Mouse (Mus musculus): ENCODE data around the gene Jup. TPM values are rescaled to one million over a fixed set of nuclear protein-coding genes. Genes with fewer than 3 reads are reported as not detected.

The Jup gene
- polyA plus RNA-seq, 1 experiment from 2014 or later: 173 TPM

- Histone ChIP-seq H3K27me3 (replicated peaks) (no peaks in the 10 kb centered on the region), H3K4me1 (no peaks in the 10 kb centered on the region), H3K4me2 (no peak overlapping the region), H3K36me3 (peaks cover 17% of the 10 kb centered on the region), H3K27ac (no peak overlapping the region), H3K9me3 (no peaks in the 10 kb centered on the region), H3K4me3 (replicated peaks) (no peak overlapping the region), H3K9ac (no peak overlapping the region)
- no peak for ATAC-seq (ENCODE audit: insufficient read depth, low FRiP score, low read depth)
- 90% methylated on average over 7 of the region's 7 CpGs for WGBS
These were observed 26.3 kb upstream of the Jup start for GRCm38 (mm10) chr11:100423836-100424235.

GRCm38 (mm10) chr11:100421537-100421936 lies 24.0 kb upstream of the Jup start:
- no peak overlapping the region for H3K4me3 ChIP-seq (replicated peaks)
- no peaks in the 10 kb centered on the region for H3K9me3 ChIP-seq
- WGBS: 78% methylated on average over 8 of the region's 8 CpGs
- H3K4me2 ChIP-seq: no peak overlapping the region
- H3K9ac ChIP-seq: no peak overlapping the region
- H3K36me3 ChIP-seq: peaks cover 17% of the 10 kb centered on the region
- H3K27ac ChIP-seq: no peak overlapping the region
- no peak for ATAC-seq (ENCODE audit: insufficient read depth, low FRiP score, low read depth)
- no peaks in the 10 kb centered on the region for H3K27me3 ChIP-seq (replicated peaks)
- 0 out of 2 replicates have a peak, but pooled peaks cover 3% of the 10 kb centered on the region for H3K4me1 ChIP-seq

GRCm38 (mm10) chr11:100414914-100415822 lies 17.6 kb upstream of the Jup start, which contains the start of gene Fkbp10:
Gene Fkbp10 (plus strand): TSS chr11:100415697.
- no peaks in the 10 kb centered on the region for H3K9me3 ChIP-seq
- ATAC-seq (ENCODE audit: insufficient read depth, low FRiP score, low read depth): peak; percentile 29
- peak within 1 kb of the TSS; percentile 96 for H3K27ac ChIP-seq
- no peaks in the 10 kb centered on the region for H3K36me3 ChIP-seq
- H3K9ac ChIP-seq: peak within 1 kb of the TSS; percentile 73
- peak within 1 kb of the TSS; percentile 78 for H3K4me2 ChIP-seq
- H3K27me3 ChIP-seq (replicated peaks): no peaks in the 10 kb centered on the region
- peak within 1 kb of the TSS; percentile 79 for H3K4me3 ChIP-seq (replicated peaks)
- 1% methylated on average over 31 of the region's 31 CpGs for WGBS
- peaks cover 32% of the 10 kb centered on the region for H3K4me1 ChIP-seq

GRCm38 (mm10) chr11:100414021-100414913 lies 16.7 kb upstream of the Jup start, which contains the start of gene P3h4:
Gene P3h4 (minus strand): TSS chr11:100414836.
- WGBS: 1% methylated on average over 93 of the region's 93 CpGs
- H3K4me1 ChIP-seq: peaks cover 32% of the 10 kb centered on the region
- peak; percentile 93 for ATAC-seq (ENCODE audit: insufficient read depth, low FRiP score, low read depth)

GRCm38 (mm10) chr11:100413541-100413940 lies 16.0 kb upstream of the Jup start:
- peak overlapping the region; percentile 96; the same call in 1 of the 2 replicates for H3K27ac ChIP-seq
- peak overlapping the region; percentile 73 for H3K9ac ChIP-seq
- no peaks in the 10 kb centered on the region for H3K9me3 ChIP-seq
- H3K27me3 ChIP-seq (replicated peaks): no peaks in the 10 kb centered on the region
- H3K4me1 ChIP-seq: peaks cover 32% of the 10 kb centered on the region
- no peak for ATAC-seq (ENCODE audit: insufficient read depth, low FRiP score, low read depth)
- 63% methylated on average over 11 of the region's 11 CpGs for WGBS
- H3K4me2 ChIP-seq: peak overlapping the region; percentile 78
- peaks cover 6% of the 10 kb centered on the region for H3K36me3 ChIP-seq
- H3K4me3 ChIP-seq (replicated peaks): peak overlapping the region; percentile 79

More at GRCm38 (mm10) chr11:100414021-100414913, 16.7 kb upstream of the Jup start, which contains the start of gene P3h4:
- H3K27ac ChIP-seq: peak within 1 kb of the TSS; percentile 96
- H3K27me3 ChIP-seq (replicated peaks): no peaks in the 10 kb centered on the region
- peak within 1 kb of the TSS; percentile 79 for H3K4me3 ChIP-seq (replicated peaks)
- peak within 1 kb of the TSS; percentile 73 for H3K9ac ChIP-seq
- H3K36me3 ChIP-seq: peaks cover 1% of the 10 kb centered on the region
- H3K4me2 ChIP-seq: peak within 1 kb of the TSS; percentile 78
- no peaks in the 10 kb centered on the region for H3K9me3 ChIP-seq

GRCm38 (mm10) chr11:100411736-100412135 lies 14.2 kb upstream of the Jup start:
- peak overlapping the region; percentile 57; the same call in 1 of the 2 replicates for H3K27ac ChIP-seq
- H3K9ac ChIP-seq: no peak overlapping the region
- H3K4me2 ChIP-seq: peak overlapping the region; percentile 78
- peaks cover 6% of the 10 kb centered on the region for H3K36me3 ChIP-seq
- H3K4me1 ChIP-seq: peaks cover 30% of the 10 kb centered on the region
- WGBS: 49% methylated on average over 11 of the region's 11 CpGs
- H3K27me3 ChIP-seq (replicated peaks): no peaks in the 10 kb centered on the region
- H3K4me3 ChIP-seq (replicated peaks): peak overlapping the region; percentile 8; the same call in 1 of the 2 replicates
- no peak for ATAC-seq (ENCODE audit: insufficient read depth, low FRiP score, low read depth)
- H3K9me3 ChIP-seq: no peaks in the 10 kb centered on the region

- Histone ChIP-seq H3K27me3 (replicated peaks) (no peaks in the 10 kb centered on the region), H3K4me3 (replicated peaks) (no peak overlapping the region), H3K4me2 (no peak overlapping the region), H3K36me3 (peaks cover 6% of the 10 kb centered on the region), H3K9me3 (no peaks in the 10 kb centered on the region), H3K9ac (no peak overlapping the region), H3K4me1 (peaks cover 30% of the 10 kb centered on the region), H3K27ac (no peak overlapping the region)
- WGBS: 67% methylated on average over 3 of the region's 3 CpGs
- no peak for ATAC-seq (ENCODE audit: insufficient read depth, low FRiP score, low read depth)
These were observed 12.1 kb upstream of the Jup start for GRCm38 (mm10) chr11:100409686-100410085.

GRCm38 (mm10) chr11:100408835-100409462 lies 11.4 kb upstream of the Jup start:
- WGBS: 94% methylated on average over 12 of the region's 12 CpGs
- Histone ChIP-seq H3K27ac (no peak overlapping the region), H3K4me1 (peaks cover 30% of the 10 kb centered on the region), H3K9ac (no peak overlapping the region), H3K27me3 (replicated peaks) (no peaks in the 10 kb centered on the region), H3K36me3 (peaks cover 6% of the 10 kb centered on the region), H3K4me3 (replicated peaks) (no peak overlapping the region), H3K4me2 (no peak overlapping the region), H3K9me3 (no peaks in the 10 kb centered on the region)
- no peak for ATAC-seq (ENCODE audit: insufficient read depth, low FRiP score, low read depth)

- Histone ChIP-seq H3K27me3 (replicated peaks) (no peaks in the 10 kb centered on the region), H3K9me3 (no peaks in the 10 kb centered on the region), H3K4me2 (no peak overlapping the region), H3K27ac (no peak overlapping the region), H3K4me1 (peaks cover 29% of the 10 kb centered on the region), H3K4me3 (replicated peaks) (no peak overlapping the region), H3K9ac (no peak overlapping the region), H3K36me3 (peaks cover 6% of the 10 kb centered on the region)
- ATAC-seq (ENCODE audit: insufficient read depth, low FRiP score, low read depth): peak; percentile 54; the same call in 1 of the 2 replicates
- WGBS: 32% methylated on average over 10 of the region's 10 CpGs
These were observed 10.7 kb upstream of the Jup start for GRCm38 (mm10) chr11:100408076-100408834.

GRCm38 (mm10) chr11:100406995-100407705 lies 9.6 kb upstream of the Jup start:
- H3K4me1 ChIP-seq: peaks cover 29% of the 10 kb centered on the region
- no peaks in the 10 kb centered on the region for H3K27me3 ChIP-seq (replicated peaks)
- ATAC-seq (ENCODE audit: insufficient read depth, low FRiP score, low read depth): no peak
- no peak overlapping the region for H3K4me3 ChIP-seq (replicated peaks)
- H3K36me3 ChIP-seq: peaks cover 6% of the 10 kb centered on the region
- H3K9me3 ChIP-seq: no peaks in the 10 kb centered on the region
- H3K4me2 ChIP-seq: no peak overlapping the region
- WGBS: 83% methylated on average over 5 of the region's 5 CpGs
- no peak overlapping the region for H3K9ac ChIP-seq
- peak overlapping the region; percentile 67 for H3K27ac ChIP-seq
